Mouse (Mus musculus) heart, embryonic 11.5 days (tissue): Measurements from ENCODE around the gene Acta1. TPM values are rescaled to one million over a fixed set of nuclear protein-coding genes. Genes with fewer than 3 reads are reported as not detected.

Experiments used
- ATAC-seq: fragments of 200-750 bp; cut with Nextera tagmentation; replicated peaks from 2 replicates; pipeline ENCODE4 v1.8.0; 2017; ENCODE audit warnings: moderate library complexity; ENCODE audit not compliant: insufficient number of reproducible peaks, low FRiP score, low TSS enrichment
- H3K27ac ChIP-seq: fragments of 300-500 bp; sonication (generic); 2 replicates; pipeline ENCODE4 v1.5.1; 2014; ENCODE audit warnings: mild to moderate bottlenecking, low read depth, low read length
- H3K27me3 ChIP-seq: fragments of 300-500 bp; sonication (generic); 2 replicates; pipeline ENCODE4 v1.6.1; 2014; ENCODE audit warnings: mild to moderate bottlenecking, low read length, mixed read lengths; ENCODE audit not compliant: control insufficient read depth, insufficient read depth
- H3K36me3 ChIP-seq: fragments of 300-500 bp; sonication (generic); 2 replicates; pipeline ENCODE4 v1.6.1; 2014; ENCODE audit warnings: mild to moderate bottlenecking, low read length, moderate library complexity, mixed read lengths; ENCODE audit not compliant: control insufficient read depth, insufficient read depth
- H3K4me1 ChIP-seq: fragments of 300-500 bp; sonication (generic); 2 replicates; pipeline ENCODE4 v1.6.1; 2014; ENCODE audit warnings: low read length; ENCODE audit not compliant: control insufficient read depth, insufficient read depth
- H3K4me2 ChIP-seq: fragments of 300-500 bp; sonication (generic); 2 replicates; pipeline ENCODE4 v1.6.1; 2014; ENCODE audit warnings: mild to moderate bottlenecking, moderate library complexity
- H3K4me3 ChIP-seq: fragments of 300-500 bp; sonication (generic); 2 replicates; pipeline ENCODE4 v1.5.1; 2014; ENCODE audit warnings: low read depth, low read length
- H3K9ac ChIP-seq: fragments of 300-500 bp; sonication (generic); 2 replicates; pipeline ENCODE4 v1.6.1; 2014; ENCODE audit warnings: mild to moderate bottlenecking, low read depth, low read length, moderate library complexity
- H3K9me3 ChIP-seq: fragments of 300-500 bp; sonication (generic); replicated peaks from 2 replicates; pipeline ENCODE4 v1.6.1; 2016; ENCODE audit warnings: low read length; ENCODE audit not compliant: control insufficient read depth
- WGBS: fragments of 180-500 bp; shearing (Covaris S2); extraction: QIAGEN DNeasy Blood & Tissue Kit; methylation state at CpG from one replicate; pipeline ENCODE4 v1.1.7; 2014; ENCODE audit not compliant: insufficient replicate concordance; 5-methylcytosine and 5-hydroxymethylcytosine counted together
- polyA plus RNA-seq: library from polyadenylated mRNA; unstranded; fragments of >200 nt; fragmentation: Nextera tagmentation; extraction: Ambion mirVana; gene quantifications from 2 replicates; pipeline ENCODE4 v1.2.1, GENCODE M21; 2014

The Acta1 gene
- polyA plus RNA-seq, 1 experiment from 2014 or later = 558 TPM

DNA sequence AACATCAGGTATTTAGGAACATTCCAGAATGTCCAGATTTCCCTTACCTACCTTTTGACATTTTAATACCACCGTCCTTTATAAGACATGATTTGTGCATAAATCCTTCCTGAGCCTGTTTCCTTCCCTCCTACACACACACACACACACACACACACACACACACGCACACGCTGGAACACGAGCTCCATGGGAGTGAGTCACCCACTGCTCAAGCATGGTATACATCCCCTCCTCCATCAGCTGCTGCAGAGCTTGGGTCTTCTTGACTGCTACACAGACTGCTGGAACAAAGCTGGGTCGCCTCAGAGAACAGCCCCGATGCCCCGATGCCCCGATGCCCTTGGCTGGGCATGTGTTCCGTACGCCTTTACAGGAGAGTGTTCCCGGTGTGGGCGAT lies 48.0 kb downstream of the Acta1 start:
- Histone ChIP-seq H3K9me3 (no peaks in the 10 kb centered on the region), H3K36me3 (no peaks in the 10 kb centered on the region), H3K9ac (no peak overlapping the region), H3K4me1 (no peaks in the 10 kb centered on the region), H3K4me3 (no peak overlapping the region), H3K27ac (no peak overlapping the region), H3K27me3 (no peaks in the 10 kb centered on the region), H3K4me2 (no peak overlapping the region)
- 89% methylated on average over 12 of the region's 12 CpGs for WGBS
- no peak for ATAC-seq

DNA sequence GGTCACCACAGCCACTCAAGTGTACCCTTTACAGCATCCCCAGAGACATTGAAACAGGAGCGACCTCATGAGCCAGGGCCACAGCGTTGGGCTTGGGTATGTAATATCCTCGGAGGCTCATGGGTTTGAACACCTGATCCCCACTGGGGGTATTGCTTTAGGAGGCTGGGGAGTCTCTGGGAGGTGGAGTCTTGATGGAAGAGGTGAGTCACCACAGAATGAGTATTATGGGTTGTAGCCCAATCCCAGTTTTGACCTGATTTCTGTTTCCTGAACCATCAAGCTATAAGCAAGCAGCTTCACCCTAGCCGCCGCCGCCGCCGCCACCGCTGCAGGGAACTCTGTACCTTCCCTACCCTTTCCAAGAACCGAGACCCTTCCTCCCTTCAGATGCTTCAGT lies 48.6 kb downstream of the Acta1 start:
- Histone ChIP-seq H3K27me3 (no peaks in the 10 kb centered on the region), H3K4me2 (no peak overlapping the region), H3K9me3 (no peaks in the 10 kb centered on the region), H3K4me3 (no peak overlapping the region), H3K9ac (no peak overlapping the region), H3K4me1 (no peaks in the 10 kb centered on the region), H3K27ac (no peak overlapping the region), H3K36me3 (no peaks in the 10 kb centered on the region)
- ATAC-seq = no peak
- WGBS = 88% methylated on average over 10 of the region's 10 CpGs

DNA sequence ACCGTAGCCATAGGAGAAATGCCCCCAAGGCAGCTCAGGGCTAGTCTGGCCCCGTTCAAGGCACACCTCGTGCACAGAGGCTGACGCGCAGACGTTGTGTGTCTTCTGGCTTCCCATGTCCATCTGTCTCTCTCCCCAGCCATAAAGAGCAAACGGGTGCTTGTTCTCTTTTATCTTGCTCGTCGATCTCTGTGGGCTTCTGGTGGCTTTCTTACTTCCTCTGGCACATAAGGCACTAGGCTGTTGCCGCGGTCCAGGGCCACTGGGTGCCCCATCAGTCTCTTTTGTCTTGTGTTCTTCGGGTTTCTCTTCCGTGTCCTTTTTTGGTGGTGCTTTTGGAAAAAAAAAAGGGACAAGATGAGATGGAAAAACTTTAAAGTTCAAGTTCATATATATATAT lies 49.4 kb downstream of the Acta1 start:
- Histone ChIP-seq H3K27me3 (no peaks in the 10 kb centered on the region), H3K4me2 (no peak overlapping the region), H3K4me3 (no peak overlapping the region), H3K36me3 (no peaks in the 10 kb centered on the region), H3K4me1 (no peaks in the 10 kb centered on the region), H3K9ac (no peak overlapping the region), H3K27ac (no peak overlapping the region), H3K9me3 (no peaks in the 10 kb centered on the region)
- ATAC-seq = no peak
- 84% methylated on average over 13 of the region's 13 CpGs for WGBS

DNA sequence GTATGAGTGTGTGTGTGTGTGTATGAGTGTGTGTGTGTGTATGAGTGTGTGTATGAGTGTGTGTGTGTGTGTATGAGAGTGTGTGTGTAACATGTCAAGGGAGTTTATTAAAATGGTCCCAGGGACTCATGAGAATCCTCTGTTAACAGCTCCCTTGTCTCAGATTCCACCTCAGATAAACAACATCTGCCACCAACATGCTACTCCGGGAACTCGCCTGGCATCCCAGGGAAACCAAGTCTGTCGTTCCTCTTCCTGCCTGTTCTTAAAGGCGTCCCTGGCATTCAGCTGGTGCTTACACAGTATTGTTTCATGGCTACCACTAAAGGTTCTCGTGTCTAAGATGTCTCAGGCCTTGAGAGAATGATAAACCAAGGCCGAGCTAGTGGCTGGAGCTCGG lies 50.2 kb downstream of the Acta1 start:
- no peaks in the 10 kb centered on the region for H3K4me1 ChIP-seq
- H3K4me2 ChIP-seq = no peak overlapping the region
- H3K27ac ChIP-seq = no peak overlapping the region
- no peaks in the 10 kb centered on the region for H3K9me3 ChIP-seq
- no peak overlapping the region for H3K9ac ChIP-seq
- no peaks in the 10 kb centered on the region for H3K36me3 ChIP-seq
- WGBS = 79% methylated on average over 7 of the region's 7 CpGs
- no peak for ATAC-seq
- no peaks in the 10 kb centered on the region for H3K27me3 ChIP-seq
- H3K4me3 ChIP-seq = no peak overlapping the region

DNA sequence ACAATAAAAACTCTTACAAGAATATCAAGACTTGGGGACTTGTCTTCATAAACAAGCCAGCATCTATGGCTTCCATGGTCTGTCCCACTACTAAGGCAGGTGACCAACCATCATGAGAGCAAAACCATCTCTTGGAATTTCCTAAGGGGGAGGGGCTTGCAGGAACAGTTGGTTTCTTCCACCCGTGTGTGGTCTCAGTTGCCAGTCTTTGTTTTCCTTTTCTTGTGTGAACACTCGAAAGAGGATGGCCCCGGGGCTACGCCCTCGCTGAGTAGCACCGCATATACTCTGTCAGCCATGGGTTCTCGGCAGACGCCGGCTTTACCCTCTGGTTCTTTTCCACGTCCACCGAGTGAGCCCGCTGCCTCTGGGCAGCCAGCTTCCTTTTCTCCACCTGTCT lies 52.5 kb downstream of the Acta1 start:
- H3K27me3 ChIP-seq = no peaks in the 10 kb centered on the region

More for the DNA sequence above, 52.5 kb downstream of the Acta1 start:
- H3K4me3 ChIP-seq = no peak overlapping the region
- H3K36me3 ChIP-seq = peaks cover 4% of the 10 kb centered on the region; the same call in 1 of the 2 replicates
- H3K27ac ChIP-seq = no peak overlapping the region
- ATAC-seq = no peak
- H3K4me1 ChIP-seq = no peaks in the 10 kb centered on the region
- no peak overlapping the region for H3K9ac ChIP-seq
- no peak overlapping the region for H3K4me2 ChIP-seq
- H3K9me3 ChIP-seq = no peaks in the 10 kb centered on the region
- WGBS = 78% methylated on average over 12 of the region's 12 CpGs

Other genes with a start within 250 kb of the Acta1 start
- 15.9 and 17.3 TPM in 2 replicates for gene Rhou, start 240.8 kb downstream of the Acta1 start, polyA plus RNA-seq
- gene Rab4a, start 88.8 kb downstream of the Acta1 start, polyA plus RNA-seq = 55.0 and 58.7 TPM in 2 replicates
- gene Ccsap, start 34.5 kb downstream of the Acta1 start, polyA plus RNA-seq = 2.5 and 4.0 TPM in 2 replicates
- gene Nup133, start 54.5 kb upstream of the Acta1 start, polyA plus RNA-seq = 31.5 and 32.5 TPM in 2 replicates
- gene Abcb10, start 88.4 kb upstream of the Acta1 start, polyA plus RNA-seq = 36.2 and 38.4 TPM in 2 replicates
- 31.2 and 32.0 TPM in 2 replicates for gene Taf5l, start 126.6 kb upstream of the Acta1 start, polyA plus RNA-seq
- gene Urb2, start 126.8 kb upstream of the Acta1 start, polyA plus RNA-seq = 6.0 and 6.5 TPM in 2 replicates